ENCODE assay signal across 22 mouse cellular contexts in the genomic region with DNA sequence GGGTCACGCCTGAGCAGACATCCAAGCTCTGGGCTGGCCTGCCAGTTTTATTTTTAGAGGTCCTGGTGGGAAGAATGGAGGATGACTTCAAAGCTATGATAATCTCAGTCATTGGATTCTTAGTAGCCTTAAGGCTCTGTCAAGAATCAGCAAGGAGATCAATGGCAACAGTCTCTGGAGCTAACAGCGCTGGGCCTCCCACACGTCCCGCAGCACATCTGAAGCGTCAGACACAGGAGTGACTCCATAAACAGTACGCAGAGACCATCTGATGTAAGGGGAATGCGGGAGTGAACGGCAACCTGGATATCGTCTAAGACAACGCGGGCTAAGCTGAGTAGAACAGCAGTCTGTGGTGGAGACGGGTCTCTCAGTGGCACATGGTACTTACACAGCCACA.
DNase-seq lines count a peak whose midpoint lies in the region; ATAC-seq and TF ChIP-seq lines count a peak whose summit lies in the region.
"Had no signal": no experiment of that assay in that cellular context is flagged by ENCODE, and none has a peak within 500 bp of the region (broad histone marks: within the 10 kb centered on the region; RNA-seq: fewer than 3 reads in every experiment).

No protein-coding gene starts in this region.

- peaks cover 7% of the 10 kb centered on the region; the same call in 1 of the 2 replicates for H3K4me1 ChIP-seq in megakaryocyte, embryonic 14.5 days
- H3K4me1 ChIP-seq in midbrain, embryonic 13.5 days (replicated peaks) = peaks cover 10% of the 10 kb centered on the region; the same call in 1 of the 2 replicates
- H3K4me1 ChIP-seq in midbrain, embryonic 16.5 days (ENCODE audit: control insufficient read depth, insufficient read depth, low read length) = peaks cover 6% of the 10 kb centered on the region; the same call in 1 of the 2 replicates

- TF ChIP-seq CTCF in brain, embryonic 14.5 days (IDR thresholded peaks at IDR 0.05; ENCODE audit: borderline replicate concordance, extremely low read depth, insufficient read depth, insufficient read length) = no peak

- H3K4me2 ChIP-seq in midbrain, embryonic 13.5 days (replicated peaks) = no peak overlapping the region
- H3K4me2 ChIP-seq in midbrain, embryonic 16.5 days (ENCODE audit: low read length) = no peak overlapping the region
- H3K4me2 ChIP-seq: embryonic facial prominence, embryonic 12.5 days; embryonic facial prominence, embryonic 15.5 days; heart, embryonic 13.5 days; hindbrain, embryonic 13.5 days had no signal

- no peak for TF ChIP-seq POLR2A in brain, embryonic 14.5 days (IDR thresholded peaks at IDR 0.05; ENCODE audit: borderline replicate concordance, extremely low read depth, insufficient read depth, insufficient read length, poor library complexity, severe bottlenecking)

- peaks cover 46% of the 10 kb centered on the region for H3K9me3 ChIP-seq in megakaryocyte, embryonic 14.5 days
- peaks cover 9% of the 10 kb centered on the region for H3K9me3 ChIP-seq in midbrain, embryonic 13.5 days
- no peaks in the 10 kb centered on the region for H3K9me3 ChIP-seq in midbrain, embryonic 16.5 days (replicated peaks; ENCODE audit: control insufficient read depth, low read length, poor library complexity, severe bottlenecking)
- H3K9me3 ChIP-seq: embryonic facial prominence, embryonic 15.5 days had no signal

- no peak for ATAC-seq in megakaryocyte, adult 5-6 weeks (ENCODE audit: poor library complexity, severe bottlenecking)
- ATAC-seq in midbrain, embryonic 13.5 days = peak; percentile 68
- ATAC-seq in midbrain, embryonic 16.5 days = peak; percentile 50; the same call in 1 of the 2 replicates
- ATAC-seq: CD4-positive, CD25-positive, alpha-beta regulatory T cell, adult 4 months; forebrain, embryonic 14.5 days; forebrain, postnatal 0 days; hindbrain, embryonic 16.5 days had no signal

- H3K9ac ChIP-seq in midbrain, embryonic 13.5 days (replicated peaks) = no peak overlapping the region
- no peak overlapping the region for H3K9ac ChIP-seq in midbrain, embryonic 16.5 days (ENCODE audit: low read depth, low read length)
- H3K9ac ChIP-seq: embryonic facial prominence, embryonic 12.5 days; embryonic facial prominence, embryonic 15.5 days; forebrain, postnatal 0 days; heart, embryonic 13.5 days; hindbrain, embryonic 13.5 days had no signal

- H3K27me3 ChIP-seq in megakaryocyte, embryonic 14.5 days (replicated peaks) = peaks cover 3% of the 10 kb centered on the region
- no peaks in the 10 kb centered on the region for H3K27me3 ChIP-seq in midbrain, embryonic 13.5 days
- no peaks in the 10 kb centered on the region for H3K27me3 ChIP-seq in midbrain, embryonic 16.5 days (ENCODE audit: control insufficient read depth, insufficient read depth, low read depth, low read length)
- H3K27me3 ChIP-seq: embryonic facial prominence, embryonic 12.5 days; embryonic facial prominence, embryonic 15.5 days; heart, embryonic 13.5 days had no signal

- peak; percentile 34 for DNase-seq in brain, embryonic 14.5 days (ENCODE audit: low read depth)
- DNase-seq in embryo, embryonic 11 days = no peak
- DNase-seq: adrenal gland, adult 8-10 months; adrenal gland, postnatal 25 days; cerebellum, adult 18-20 months; cerebellum, adult 9-10 months; cerebellum, postnatal 14 days; forebrain, postnatal 0 days; gastrocnemius, adult 2 months; gastrocnemius, postnatal 14 days had no signal

- H3K27ac ChIP-seq in midbrain, embryonic 13.5 days = no peak overlapping the region
- no peak overlapping the region for H3K27ac ChIP-seq in midbrain, embryonic 16.5 days (ENCODE audit: low read length)
- H3K27ac ChIP-seq: embryonic facial prominence, embryonic 12.5 days; embryonic facial prominence, embryonic 15.5 days; gastrocnemius, adult 2 months; heart, embryonic 13.5 days; hindbrain, embryonic 10.5 days; hindbrain, embryonic 13.5 days had no signal

- H3K36me3 ChIP-seq in megakaryocyte, embryonic 14.5 days (replicated peaks; ENCODE audit: low read length) = no peaks in the 10 kb centered on the region
- H3K36me3 ChIP-seq in midbrain, embryonic 13.5 days = 0 out of 2 replicates have a peak, but pooled peaks cover 4% of the 10 kb centered on the region
- H3K36me3 ChIP-seq in midbrain, embryonic 16.5 days (ENCODE audit: control insufficient read depth, insufficient read depth, low read length) = no peaks in the 10 kb centered on the region
- H3K36me3 ChIP-seq: embryonic facial prominence, embryonic 12.5 days; embryonic facial prominence, embryonic 15.5 days; heart, embryonic 13.5 days; hindbrain, embryonic 10.5 days; hindbrain, embryonic 13.5 days had no signal

- WGBS in midbrain, embryonic 13.5 days = 65% methylated on average over 12 of the region's 12 CpGs
- WGBS in midbrain, embryonic 16.5 days = 53% methylated on average over 12 of the region's 12 CpGs

- H3K4me3 ChIP-seq in megakaryocyte, embryonic 14.5 days (replicated peaks) = peak overlapping the region; percentile 43
- H3K4me3 ChIP-seq in midbrain, embryonic 13.5 days (replicated peaks) = no peak overlapping the region
- no peak overlapping the region for H3K4me3 ChIP-seq in midbrain, embryonic 16.5 days (ENCODE audit: low read depth, low read length)
- H3K4me3 ChIP-seq: embryonic facial prominence, embryonic 12.5 days; embryonic facial prominence, embryonic 15.5 days; gastrocnemius, adult 2 months; heart, embryonic 13.5 days; hindbrain, embryonic 10.5 days; hindbrain, embryonic 13.5 days had no signal
